Mouse (Mus musculus) neural tube, embryonic 14.5 days (tissue): ENCODE data around the gene Spred2. TPM values are rescaled to one million over a fixed set of nuclear protein-coding genes. Genes with fewer than 3 reads are reported as not detected.

Experiments
- ATAC-seq: fragments of 200-750 bp; cut with Nextera tagmentation; 2 replicates; pipeline ENCODE4 v1.8.0; 2017; ENCODE audit warnings: low read depth, mild to moderate bottlenecking, moderate TSS enrichment, moderate library complexity
- H3K27ac ChIP-seq: fragments of 300-500 bp; sonication (generic); 2 replicates; pipeline ENCODE4 v1.5.1; 2014; ENCODE audit warnings: low read depth, mild to moderate bottlenecking, control low read depth, low read length, moderate library complexity, mixed read lengths
- H3K27me3 ChIP-seq: fragments of 300-500 bp; sonication (generic); 2 replicates; pipeline ENCODE4 v1.6.1; 2014; ENCODE audit warnings: low read length; ENCODE audit not compliant: control insufficient read depth, insufficient read depth
- H3K36me3 ChIP-seq: fragments of 300-500 bp; sonication (generic); 2 replicates; pipeline ENCODE4 v1.6.1; 2014; ENCODE audit warnings: low read length, mixed read lengths; ENCODE audit not compliant: control insufficient read depth, insufficient read depth
- H3K4me1 ChIP-seq: fragments of 300-500 bp; sonication (generic); 2 replicates; pipeline ENCODE4 v1.6.1; 2014; ENCODE audit warnings: low read length; ENCODE audit not compliant: control insufficient read depth, insufficient read depth
- H3K4me2 ChIP-seq: fragments of 300-500 bp; sonication (generic); 2 replicates; pipeline ENCODE4 v1.6.1; 2014; ENCODE audit warnings: mild to moderate bottlenecking, low read depth, low read length, control low read depth
- H3K4me3 ChIP-seq: fragments of 300-500 bp; sonication (generic); 2 replicates; pipeline ENCODE4 v1.5.1; 2014; ENCODE audit warnings: low read depth, low read length, control low read depth, mixed read lengths
- H3K9ac ChIP-seq: fragments of 300-500 bp; sonication (generic); replicated peaks from 2 replicates; pipeline ENCODE4 v1.6.1; 2014; ENCODE audit warnings: low read depth, mild to moderate bottlenecking, control low read depth, low read length, mixed read lengths
- H3K9me3 ChIP-seq: fragments of 300-500 bp; sonication (generic); 2 replicates; pipeline ENCODE4 v1.6.1; 2016; ENCODE audit warnings: low read length; ENCODE audit not compliant: control insufficient read depth
- WGBS: fragments of 180-500 bp; shearing (Covaris S2); extraction: QIAGEN DNeasy Blood & Tissue Kit; methylation state at CpG from one replicate; pipeline ENCODE4 v1.1.7; 2014; 5-methylcytosine and 5-hydroxymethylcytosine counted together
- polyA plus RNA-seq: library from polyadenylated mRNA; unstranded; fragments of >200 nt; fragmentation: Nextera tagmentation; extraction: Ambion mirVana; gene quantifications from 2 replicates; pipeline ENCODE4 v1.2.1, GENCODE M21; 2014

The Spred2 gene
- polyA plus RNA-seq, 1 experiment from 2014 or later: 6.8 TPM

DNA sequence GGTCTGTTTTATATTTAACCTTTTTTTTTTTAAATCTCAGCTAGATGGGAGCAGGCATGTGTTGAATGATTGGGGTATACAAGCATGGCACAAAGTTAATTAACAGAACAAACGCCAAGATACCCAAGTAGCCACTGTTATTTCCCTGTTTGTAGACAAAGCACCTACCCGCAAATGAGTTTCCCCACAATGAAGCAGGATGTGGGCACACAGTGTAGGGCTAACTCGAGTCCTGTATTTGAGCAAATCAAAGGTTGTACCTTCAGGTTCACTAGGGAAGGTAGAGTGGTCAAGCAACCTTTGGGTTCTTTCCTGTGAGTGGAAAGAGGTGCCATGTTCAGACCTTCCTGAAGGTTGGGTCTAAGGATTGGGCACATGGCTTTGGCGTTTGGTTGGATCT lies 41.5 kb downstream of the Spred2 start:
- Histone ChIP-seq H3K4me1 (peaks cover 9% of the 10 kb centered on the region), H3K4me3 (no peak overlapping the region), H3K36me3 (peaks cover 3% of the 10 kb centered on the region; the same call in 1 of the 2 replicates), H3K27me3 (no peaks in the 10 kb centered on the region), H3K9me3 (no peaks in the 10 kb centered on the region), H3K27ac (no peak overlapping the region), H3K4me2 (no peak overlapping the region), H3K9ac (no peak overlapping the region)
- WGBS: 87% methylated on average over 4 of the region's 4 CpGs
- ATAC-seq: no peak

DNA sequence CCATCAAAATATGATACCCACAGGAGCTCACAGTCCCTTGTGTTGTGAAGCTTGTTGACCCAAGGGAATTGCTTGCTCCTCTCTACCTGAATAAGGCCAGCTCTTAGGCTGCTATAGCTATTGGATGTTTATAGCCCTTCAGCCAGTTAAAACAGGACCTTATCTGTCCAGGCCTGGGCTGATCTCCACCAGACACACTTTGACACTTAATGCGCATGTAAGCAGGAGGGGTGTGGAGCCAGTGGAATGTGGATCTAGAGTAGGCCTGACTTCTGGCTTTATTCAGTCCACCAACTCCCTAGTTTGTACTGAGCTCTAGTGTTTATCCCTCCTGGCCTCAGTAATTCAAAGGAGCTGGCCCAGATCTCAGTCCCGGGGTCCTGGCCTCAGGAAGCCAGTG lies 42.1 kb downstream of the Spred2 start:
- ATAC-seq: no peak
- no peak overlapping the region for H3K4me3 ChIP-seq
- no peak overlapping the region for H3K27ac ChIP-seq
- no peak overlapping the region for H3K9ac ChIP-seq
- H3K4me1 ChIP-seq: peaks cover 9% of the 10 kb centered on the region
- no peaks in the 10 kb centered on the region for H3K9me3 ChIP-seq
- WGBS: 84% methylated on average over 2 of the region's 2 CpGs
- no peaks in the 10 kb centered on the region for H3K27me3 ChIP-seq
- peaks cover 3% of the 10 kb centered on the region; the same call in 1 of the 2 replicates for H3K36me3 ChIP-seq
- no peak overlapping the region for H3K4me2 ChIP-seq

DNA sequence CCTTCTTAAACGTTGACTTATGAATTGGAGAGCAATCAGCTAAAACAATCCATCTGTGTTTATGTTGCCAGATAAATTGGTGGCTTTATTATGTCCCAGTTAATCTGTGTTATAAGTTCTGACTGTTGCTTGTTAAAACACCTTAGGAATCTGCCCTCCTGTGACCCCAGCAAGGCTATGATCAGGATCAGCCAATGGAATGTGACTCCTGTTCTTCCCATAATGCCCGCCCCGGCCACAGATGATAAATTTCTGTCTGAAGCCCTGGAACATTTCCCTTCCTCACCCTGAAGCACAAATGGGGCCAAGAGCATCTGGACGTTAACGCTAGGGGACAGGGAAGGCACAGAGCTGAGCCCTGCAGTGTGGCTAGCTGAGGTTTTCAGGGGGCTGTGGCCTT lies 45.4 kb downstream of the Spred2 start:
- no peak for ATAC-seq
- 57% methylated on average over 5 of the region's 5 CpGs for WGBS

DNA sequence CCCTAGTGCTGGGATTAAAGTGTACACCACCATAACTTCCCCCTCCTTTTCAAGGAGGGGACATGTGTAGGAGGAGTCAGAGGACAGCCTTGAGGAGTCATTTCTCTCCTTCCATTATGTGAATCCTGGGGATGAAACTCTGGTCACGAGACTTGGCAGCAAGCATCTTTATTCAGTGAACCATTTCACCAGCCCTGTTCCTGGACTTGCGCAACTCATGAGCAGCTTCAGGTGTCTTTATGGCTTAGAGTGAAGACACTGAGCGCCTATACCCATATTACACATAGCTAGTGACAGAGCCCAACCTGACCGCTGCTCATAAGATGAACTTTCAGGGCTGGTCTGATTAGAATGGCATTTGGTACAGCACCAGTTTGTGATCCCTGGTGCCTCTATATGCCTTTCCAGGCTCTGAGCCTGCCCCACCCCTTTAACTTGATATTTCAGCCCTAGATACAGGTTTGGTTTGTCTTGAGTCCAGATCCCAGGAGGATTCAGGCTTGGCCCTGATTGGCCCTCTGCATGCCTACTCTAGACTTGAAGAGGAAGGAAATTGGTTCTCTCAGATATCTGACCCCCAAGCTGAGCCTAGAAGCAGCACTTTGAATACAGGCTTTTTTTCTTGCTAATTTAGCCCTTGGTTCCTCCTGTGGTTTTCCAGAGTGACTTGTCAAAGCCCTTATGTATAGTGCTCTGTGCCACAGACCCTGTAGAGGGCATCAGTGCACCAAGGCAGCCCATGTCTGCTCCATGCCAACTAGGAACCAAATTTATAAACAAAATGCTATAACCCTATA lies 48.0 kb downstream of the Spred2 start:
- Histone ChIP-seq H3K4me2 (no peak overlapping the region), H3K9ac (no peak overlapping the region), H3K4me1 (peaks cover 3% of the 10 kb centered on the region; the same call in 1 of the 2 replicates), H3K4me3 (no peak overlapping the region), H3K27me3 (no peaks in the 10 kb centered on the region), H3K36me3 (0 out of 2 replicates have a peak, but pooled peaks cover 3% of the 10 kb centered on the region), H3K9me3 (no peaks in the 10 kb centered on the region), H3K27ac (no peak overlapping the region)
- 89% methylated on average over 4 of the region's 4 CpGs for WGBS
- ATAC-seq: peak; percentile 50

More for the DNA sequence above, 45.4 kb downstream of the Spred2 start:
- H3K9me3 ChIP-seq: no peaks in the 10 kb centered on the region
- H3K36me3 ChIP-seq: 0 out of 2 replicates have a peak, but pooled peaks cover 3% of the 10 kb centered on the region
- peaks cover 6% of the 10 kb centered on the region; the same call in 1 of the 2 replicates for H3K4me1 ChIP-seq
- H3K27me3 ChIP-seq: no peaks in the 10 kb centered on the region
- H3K4me2 ChIP-seq: no peak overlapping the region
- H3K4me3 ChIP-seq: no peak overlapping the region
- no peak overlapping the region for H3K9ac ChIP-seq
- H3K27ac ChIP-seq: no peak overlapping the region

DNA sequence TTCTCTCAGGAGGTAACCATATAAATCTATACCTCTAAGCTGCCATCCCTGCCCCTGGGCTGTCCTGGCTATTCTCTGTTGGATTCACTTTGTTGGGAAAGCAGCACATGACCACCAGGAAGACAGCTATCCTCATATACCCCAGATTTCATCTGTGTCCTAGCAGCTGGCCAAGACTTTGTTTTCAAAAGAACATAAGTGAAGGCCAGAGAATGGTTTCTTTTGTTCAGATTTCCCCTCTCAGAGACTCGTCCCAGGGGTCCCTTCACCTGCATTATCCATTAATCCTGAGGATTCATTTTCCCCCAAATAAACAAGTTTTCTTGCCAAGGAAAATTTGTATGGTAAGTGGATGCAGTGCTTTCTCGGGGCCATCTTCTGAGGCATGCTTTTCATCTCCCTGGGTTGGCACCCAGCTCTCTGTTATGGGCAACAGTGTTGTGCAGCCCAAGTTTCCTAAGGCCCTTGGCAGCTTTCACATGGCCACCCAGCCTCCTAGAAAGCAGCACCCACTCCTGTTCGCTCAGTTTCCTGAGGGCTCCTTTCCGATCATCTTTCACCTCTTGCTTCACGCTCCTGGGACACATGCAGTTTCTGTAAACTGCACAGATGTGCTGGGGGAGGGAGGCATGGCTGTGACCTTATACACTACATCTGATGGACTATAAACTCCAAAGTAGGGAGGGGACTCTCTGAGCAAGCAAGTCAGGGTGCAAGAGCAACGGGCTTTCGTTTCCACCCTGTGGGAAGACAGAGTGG lies 49.0 kb downstream of the Spred2 start:
- no peak overlapping the region for H3K9ac ChIP-seq
- ATAC-seq: no peak
- 69% methylated on average over 7 of the region's 7 CpGs for WGBS
- H3K9me3 ChIP-seq: no peaks in the 10 kb centered on the region
- H3K4me1 ChIP-seq: peaks cover 3% of the 10 kb centered on the region; the same call in 1 of the 2 replicates
- H3K27ac ChIP-seq: no peak overlapping the region
- no peak overlapping the region for H3K4me2 ChIP-seq
- H3K4me3 ChIP-seq: no peak overlapping the region
- H3K36me3 ChIP-seq: 0 out of 2 replicates have a peak, but pooled peaks cover 3% of the 10 kb centered on the region
- H3K27me3 ChIP-seq: no peaks in the 10 kb centered on the region

DNA sequence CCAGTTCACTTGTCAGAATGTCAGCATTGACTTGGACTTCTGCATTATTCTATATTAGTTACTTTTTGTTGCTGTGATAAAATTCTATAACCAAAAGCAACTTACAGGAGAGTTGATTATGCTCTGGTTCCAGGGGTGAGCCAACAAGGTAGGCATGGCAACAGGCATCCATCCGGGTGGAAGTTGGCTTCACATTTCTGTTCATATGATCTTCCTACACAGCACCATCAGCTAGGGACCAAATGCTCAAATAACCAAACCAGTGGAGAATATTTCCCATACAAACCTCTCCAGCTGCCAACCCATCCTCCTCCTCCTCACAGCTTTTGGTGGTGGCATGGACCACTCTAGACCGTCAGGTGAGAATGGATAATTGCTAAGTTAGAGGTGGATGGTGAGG lies 51.9 kb downstream of the Spred2 start:
- H3K9me3 ChIP-seq: no peaks in the 10 kb centered on the region
- H3K4me3 ChIP-seq: no peak overlapping the region
- H3K4me2 ChIP-seq: no peak overlapping the region
- no peak for ATAC-seq
- H3K27me3 ChIP-seq: no peaks in the 10 kb centered on the region
- H3K9ac ChIP-seq: no peak overlapping the region
- no peak overlapping the region for H3K27ac ChIP-seq
- no peaks in the 10 kb centered on the region for H3K36me3 ChIP-seq
- peaks cover 3% of the 10 kb centered on the region; the same call in 1 of the 2 replicates for H3K4me1 ChIP-seq
- WGBS: 93% methylated on average over 2 of the region's 2 CpGs

DNA sequence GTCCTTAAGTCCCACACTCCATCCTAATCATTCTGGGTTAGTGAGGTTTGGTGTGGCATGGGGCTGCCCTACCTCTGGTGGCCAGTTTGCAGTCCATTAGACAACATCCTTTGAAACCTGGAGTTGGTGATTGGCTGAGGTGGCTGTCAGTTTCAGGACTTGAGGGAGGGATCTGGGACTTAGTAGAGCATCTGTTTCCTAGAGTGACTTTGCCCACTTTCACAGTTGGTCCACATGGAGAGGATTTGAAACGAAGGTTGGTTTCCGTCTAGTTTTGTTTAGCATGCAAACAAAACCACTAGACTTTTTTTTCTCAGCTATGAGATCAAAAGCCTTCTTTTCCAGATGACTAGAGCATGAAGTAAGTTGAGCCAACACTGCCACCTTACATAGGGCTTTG lies 53.5 kb downstream of the Spred2 start:
- Histone ChIP-seq H3K4me3 (no peak overlapping the region), H3K4me2 (no peak overlapping the region), H3K9ac (no peak overlapping the region), H3K27ac (no peak overlapping the region), H3K4me1 (peaks cover 1% of the 10 kb centered on the region; the same call in 1 of the 2 replicates), H3K9me3 (no peaks in the 10 kb centered on the region), H3K36me3 (no peaks in the 10 kb centered on the region), H3K27me3 (no peaks in the 10 kb centered on the region)
- 86% methylated on average over 2 of the region's 2 CpGs for WGBS
- ATAC-seq: no peak

DNA sequence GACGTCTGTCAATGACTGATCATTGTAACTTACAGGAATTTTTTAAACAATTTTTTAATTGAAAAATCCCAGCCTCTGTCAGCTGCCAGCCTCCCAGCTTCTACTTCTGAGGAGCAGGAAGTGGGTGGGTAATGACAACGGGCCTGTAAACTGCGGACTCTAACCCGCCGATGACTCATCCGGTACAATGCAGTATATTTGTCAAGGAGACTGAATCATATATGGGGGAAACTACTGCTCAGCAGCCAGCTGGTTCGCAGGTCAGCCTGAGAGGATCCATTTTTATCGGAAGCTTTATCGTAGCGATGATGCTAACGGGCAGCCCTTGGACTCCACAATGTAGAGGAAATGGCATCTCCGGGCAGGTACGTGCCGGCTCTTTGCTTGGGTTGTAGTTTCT lies 55.2 kb downstream of the Spred2 start:
- H3K27ac ChIP-seq: no peak overlapping the region
- H3K9ac ChIP-seq: no peak overlapping the region
- no peak for ATAC-seq
- H3K9me3 ChIP-seq: no peaks in the 10 kb centered on the region
- WGBS: 82% methylated on average over 14 of the region's 14 CpGs
- no peak overlapping the region for H3K4me2 ChIP-seq
- no peak overlapping the region for H3K4me3 ChIP-seq
- no peaks in the 10 kb centered on the region for H3K36me3 ChIP-seq
- no peaks in the 10 kb centered on the region for H3K27me3 ChIP-seq
- H3K4me1 ChIP-seq: no peaks in the 10 kb centered on the region; the same call in 1 of the 2 replicates

DNA sequence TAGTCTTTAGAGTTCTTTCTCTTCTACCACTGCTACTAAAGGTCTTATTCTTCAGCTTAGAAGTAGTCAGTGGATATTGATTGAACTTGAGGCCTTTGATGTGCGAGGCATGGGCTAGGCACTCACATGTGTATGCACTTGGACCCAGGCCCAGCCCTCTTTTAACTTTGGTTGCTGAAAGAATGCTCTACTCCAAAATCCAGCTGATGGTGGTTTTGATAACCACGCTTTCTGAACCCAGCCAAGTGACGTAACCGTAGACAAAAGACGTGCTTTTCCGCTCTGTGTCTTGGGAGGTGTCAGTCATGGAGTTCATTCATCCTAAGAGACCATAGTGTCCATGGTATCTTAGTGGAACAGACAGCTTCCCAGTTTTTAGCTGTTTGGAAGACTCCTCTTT lies 57.9 kb downstream of the Spred2 start:
- H3K4me2 ChIP-seq: no peak overlapping the region
- H3K36me3 ChIP-seq: no peaks in the 10 kb centered on the region
- H3K4me1 ChIP-seq: peaks cover 7% of the 10 kb centered on the region; the same call in 1 of the 2 replicates
- H3K9me3 ChIP-seq: no peaks in the 10 kb centered on the region
- no peak overlapping the region for H3K9ac ChIP-seq
- no peak overlapping the region for H3K27ac ChIP-seq
- no peaks in the 10 kb centered on the region for H3K27me3 ChIP-seq
- WGBS: 73% methylated on average over 6 of the region's 6 CpGs
- no peak overlapping the region for H3K4me3 ChIP-seq
- ATAC-seq: no peak
